Mouse (Mus musculus) erythroblast, embryonic 14.5 days (primary cell): ENCODE results near the gene Icam5. TPM values are rescaled to one million over a fixed set of nuclear protein-coding genes. Genes with fewer than 3 reads are reported as not detected.

ENCODE experiments used
- H3K27me3 ChIP-seq: 2 replicates; pipeline ENCODE4 v1.6.1; 2012; ENCODE audit warnings: inconsistent platforms; ENCODE audit not compliant: control insufficient read depth
- H3K36me3 ChIP-seq: 2 replicates; pipeline ENCODE4 v1.6.1; 2012; ENCODE audit warnings: mild to moderate bottlenecking, inconsistent platforms; ENCODE audit not compliant: control insufficient read depth
- H3K4me1 ChIP-seq: 2 replicates; pipeline ENCODE4 v1.6.1; 2012; ENCODE audit warnings: inconsistent platforms; ENCODE audit not compliant: control insufficient read depth
- H3K4me3 ChIP-seq: replicated peaks from 2 replicates; pipeline ENCODE3; 2012; ENCODE audit warnings: moderate library complexity, mild to moderate bottlenecking, inconsistent platforms
- H3K9me3 ChIP-seq: 2 replicates; pipeline ENCODE4 v1.6.1; 2012; ENCODE audit warnings: low read length, inconsistent platforms, mixed read lengths; ENCODE audit not compliant: control insufficient read depth
- GATA1 ChIP-seq: IDR thresholded peaks from 2 replicates; pipeline ENCODE4 v1.6.1; 2012; ENCODE audit warnings: low read length, inconsistent platforms, mixed read lengths
- TAL1 ChIP-seq: IDR thresholded peaks from 3 replicates; pipeline ENCODE4 v1.6.1; 2012; ENCODE audit warnings: low read length, inconsistent platforms, mixed read lengths
- polyA plus RNA-seq: library from polyadenylated mRNA; stranded (reverse); fragments of >175 nt; gene quantifications from 2 replicates; pipeline ENCODE4 v1.2.3, GENCODE M21; 2012

Icam5 gene
- polyA plus RNA-seq, 1 experiment: 0.86 TPM

GRCm38 (mm10) chr9:21011846-21012312 is 20.0 kb upstream of the Icam5 start:
- peaks cover 53% of the 10 kb centered on the region for H3K4me1 ChIP-seq
- H3K27me3 ChIP-seq: peaks cover 32% of the 10 kb centered on the region
- peaks cover 12% of the 10 kb centered on the region; the same call in 1 of the 2 replicates for H3K9me3 ChIP-seq
- H3K36me3 ChIP-seq: peaks cover 24% of the 10 kb centered on the region
- H3K4me3 ChIP-seq: no peak overlapping the region
- TF ChIP-seq GATA1 (no peak), TAL1 (no peak)

DNA sequence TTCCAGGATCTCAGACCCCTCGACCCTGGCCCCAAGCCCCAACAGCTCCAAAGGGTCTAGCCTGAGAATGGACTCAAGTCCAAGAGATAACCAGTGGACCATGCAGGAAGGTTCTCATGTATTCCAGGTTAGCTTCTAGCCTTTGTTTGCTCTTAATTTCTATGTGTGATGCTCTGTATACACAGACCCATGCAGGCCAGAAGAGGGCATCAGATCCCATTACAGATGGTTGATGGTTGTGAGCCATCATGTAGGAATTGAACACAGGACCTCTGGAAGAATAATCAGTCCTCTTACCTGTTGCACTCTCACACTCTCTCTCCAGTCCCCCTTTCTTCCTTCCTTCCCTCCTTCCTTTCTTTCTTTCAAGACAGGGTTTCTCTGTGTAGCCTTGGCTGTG is 19.5 kb upstream of the Icam5 start:
- no peak overlapping the region for H3K4me3 ChIP-seq
- H3K36me3 ChIP-seq: peaks cover 20% of the 10 kb centered on the region
- H3K4me1 ChIP-seq: peaks cover 55% of the 10 kb centered on the region
- peaks cover 37% of the 10 kb centered on the region for H3K27me3 ChIP-seq
- H3K9me3 ChIP-seq: peaks cover 14% of the 10 kb centered on the region; the same call in 1 of the 2 replicates
- TF ChIP-seq TAL1 (no peak), GATA1 (no peak)

DNA sequence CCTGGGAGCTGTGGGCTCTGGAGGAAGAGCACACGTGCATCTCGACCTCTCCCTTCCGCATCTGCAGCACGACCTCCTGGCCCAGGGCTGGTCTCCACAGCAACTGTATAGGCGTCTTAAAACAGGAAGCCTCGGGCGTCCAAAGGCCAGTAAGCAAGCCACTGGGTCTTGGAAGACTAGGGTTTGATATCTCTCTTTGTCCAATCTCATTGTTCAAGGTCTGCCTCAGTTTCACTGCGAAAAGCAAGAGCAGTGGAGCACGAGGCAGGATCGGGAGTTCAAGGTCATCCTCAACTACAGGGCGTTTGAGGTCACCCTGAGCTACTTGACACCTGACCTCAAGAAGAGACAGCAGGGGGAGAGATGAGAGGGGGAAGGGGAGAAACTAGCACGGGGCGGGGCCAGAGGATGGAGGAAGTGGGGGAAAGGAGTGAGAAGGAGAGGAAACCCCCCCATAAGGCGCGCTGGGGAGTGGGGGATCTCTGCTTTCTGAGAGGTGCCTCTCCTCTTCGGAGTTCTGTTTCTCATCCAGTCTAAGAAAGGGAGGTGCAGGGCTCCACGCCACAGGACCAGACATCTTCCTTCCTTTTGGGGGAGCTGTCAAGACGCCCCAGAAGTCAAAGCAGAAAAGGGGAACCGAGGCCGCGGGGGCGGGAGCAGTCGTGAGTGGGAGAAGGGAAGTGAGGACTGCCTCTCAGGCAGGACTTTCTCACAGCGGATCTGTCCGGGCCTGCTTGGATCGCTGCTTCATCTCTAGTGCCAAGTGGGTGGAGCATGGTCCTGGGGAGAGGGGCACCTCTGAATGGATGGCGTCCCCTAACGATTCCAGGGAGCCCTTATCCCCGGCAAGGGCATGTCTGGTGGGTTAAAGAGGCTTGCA is 16.9 kb upstream of the Icam5 start:
- no peaks in the 10 kb centered on the region; the same call in 1 of the 2 replicates for H3K36me3 ChIP-seq
- H3K9me3 ChIP-seq: peaks cover 14% of the 10 kb centered on the region; the same call in 1 of the 2 replicates
- peaks cover 57% of the 10 kb centered on the region for H3K4me1 ChIP-seq
- peaks cover 56% of the 10 kb centered on the region for H3K27me3 ChIP-seq
- TF ChIP-seq TAL1 (no peak), GATA1 (no peak)
- H3K4me3 ChIP-seq: peak overlapping the region; percentile 53

DNA sequence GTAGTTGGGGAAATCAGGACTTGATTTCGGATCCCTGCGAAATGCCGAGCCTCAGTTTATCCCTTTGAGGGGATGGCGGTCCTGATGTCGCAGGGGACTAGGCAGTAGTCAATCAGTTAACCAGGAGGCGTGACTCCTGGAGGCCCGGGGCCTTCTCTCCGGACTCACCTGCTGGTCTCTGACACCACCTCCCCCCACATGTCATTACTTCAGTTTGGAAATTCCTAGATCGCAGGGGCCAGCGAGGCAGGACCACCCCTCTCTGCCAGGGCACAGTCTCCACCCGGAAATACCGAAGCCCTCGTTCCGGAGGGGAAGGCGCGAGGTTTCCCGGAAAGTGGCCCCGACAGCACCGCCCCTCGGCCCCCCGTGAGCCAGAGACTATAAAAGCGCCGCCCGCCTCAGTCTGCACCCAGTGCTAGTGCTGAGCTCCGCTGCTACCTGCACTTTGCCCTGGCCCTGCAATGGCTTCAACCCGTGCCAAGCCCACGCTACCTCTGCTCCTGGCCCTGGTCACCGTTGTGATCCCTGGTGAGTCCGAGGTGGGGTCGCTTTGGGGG is 16.2 kb upstream of the Icam5 start, which contains the start of gene Icam1:
Gene Icam1 (plus strand): TSS at position 415 of the 560 bp plus-strand sequence.
- H3K4me3 ChIP-seq: peak within 1 kb of the TSS; percentile 53
- H3K27me3 ChIP-seq: peaks cover 56% of the 10 kb centered on the region
- peaks cover 51% of the 10 kb centered on the region for H3K4me1 ChIP-seq
- peaks cover 14% of the 10 kb centered on the region; the same call in 1 of the 2 replicates for H3K9me3 ChIP-seq
- no peaks in the 10 kb centered on the region; the same call in 1 of the 2 replicates for H3K36me3 ChIP-seq
- TF ChIP-seq TAL1 (no peak), GATA1 (no peak)

DNA sequence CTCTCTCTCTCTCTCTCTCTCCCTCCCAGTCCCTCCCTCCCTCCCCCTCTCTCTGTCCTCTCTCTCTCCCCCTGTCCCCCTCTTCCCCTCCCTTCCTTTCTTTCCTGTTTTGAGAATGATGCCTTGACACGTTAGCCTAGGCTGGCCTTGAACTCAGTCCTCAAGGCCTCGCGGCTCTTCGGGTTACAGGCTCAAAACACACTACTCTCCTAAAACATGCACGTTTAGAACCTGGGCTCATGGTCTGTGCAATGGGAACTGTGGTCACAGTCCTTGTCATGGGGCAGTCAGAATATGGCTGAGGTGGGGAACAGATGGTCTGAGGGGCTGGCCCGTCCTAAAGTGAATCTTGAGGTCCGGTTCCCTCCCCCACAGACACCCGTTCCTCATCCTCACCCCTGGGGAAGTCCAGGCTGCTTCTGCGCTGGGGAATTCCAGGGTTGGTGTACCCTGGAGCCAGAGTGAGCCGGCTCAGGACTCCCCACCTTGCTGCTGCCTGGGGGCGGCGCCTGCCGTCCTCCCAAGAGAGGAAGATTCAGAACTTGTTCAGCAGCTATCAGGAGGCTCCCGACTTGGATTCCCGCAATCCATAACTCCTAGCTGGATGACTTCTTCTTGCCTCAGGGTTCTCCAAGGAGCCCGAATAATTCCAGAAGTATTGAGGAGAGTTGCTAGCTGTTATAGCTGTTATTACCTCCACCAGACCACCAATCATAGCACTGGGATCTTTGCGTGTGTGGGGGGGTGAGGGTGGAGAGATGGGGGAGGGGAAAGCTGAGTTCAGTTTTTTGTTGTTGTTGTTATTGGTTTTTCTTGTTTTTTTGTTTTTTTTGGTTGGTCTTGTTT is 15.3 kb upstream of the Icam5 start:
- peak overlapping the region; percentile 53 for H3K4me3 ChIP-seq
- no peak for TF ChIP-seq GATA1
- TF ChIP-seq TAL1: no peak
- no peaks in the 10 kb centered on the region; the same call in 1 of the 2 replicates for H3K36me3 ChIP-seq
- H3K9me3 ChIP-seq: peaks cover 14% of the 10 kb centered on the region; the same call in 1 of the 2 replicates
- H3K27me3 ChIP-seq: peaks cover 56% of the 10 kb centered on the region
- H3K4me1 ChIP-seq: peaks cover 47% of the 10 kb centered on the region

DNA sequence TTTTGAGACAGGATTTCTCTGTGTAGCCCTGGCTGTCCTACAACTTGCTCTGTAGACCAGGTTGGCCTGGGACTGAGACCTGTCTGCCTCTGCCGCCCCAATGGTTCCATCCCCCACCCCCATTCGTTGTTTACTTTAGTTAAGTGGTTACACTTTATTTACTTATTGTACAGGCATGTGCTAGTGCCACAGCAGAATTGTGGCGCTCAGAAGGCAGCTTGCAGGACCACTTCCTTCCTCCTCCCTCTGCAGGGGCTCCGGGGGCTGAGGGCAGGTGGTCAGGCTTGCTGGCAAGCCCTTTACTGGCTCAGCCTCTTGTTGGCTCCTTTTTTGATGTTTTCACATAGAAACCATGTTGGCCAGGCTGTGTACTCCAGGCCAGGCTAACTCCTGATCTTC is 14.7 kb upstream of the Icam5 start:
- H3K36me3 ChIP-seq: no peaks in the 10 kb centered on the region; the same call in 1 of the 2 replicates

GRCm38 (mm10) chr9:21018600-21018999 is 13.3 kb upstream of the Icam5 start:
- Histone ChIP-seq H3K9me3 (peaks cover 14% of the 10 kb centered on the region; the same call in 1 of the 2 replicates), H3K4me1 (peaks cover 37% of the 10 kb centered on the region), H3K36me3 (no peaks in the 10 kb centered on the region; the same call in 1 of the 2 replicates), H3K4me3 (no peak overlapping the region), H3K27me3 (peaks cover 59% of the 10 kb centered on the region)
- TF ChIP-seq TAL1: no peak
- no peak for TF ChIP-seq GATA1

More for the DNA sequence above, 14.7 kb upstream of the Icam5 start:
- H3K4me3 ChIP-seq: no peak overlapping the region
- H3K4me1 ChIP-seq: peaks cover 42% of the 10 kb centered on the region
- H3K9me3 ChIP-seq: peaks cover 14% of the 10 kb centered on the region; the same call in 1 of the 2 replicates
- TF ChIP-seq TAL1: no peak
- peaks cover 59% of the 10 kb centered on the region for H3K27me3 ChIP-seq

DNA sequence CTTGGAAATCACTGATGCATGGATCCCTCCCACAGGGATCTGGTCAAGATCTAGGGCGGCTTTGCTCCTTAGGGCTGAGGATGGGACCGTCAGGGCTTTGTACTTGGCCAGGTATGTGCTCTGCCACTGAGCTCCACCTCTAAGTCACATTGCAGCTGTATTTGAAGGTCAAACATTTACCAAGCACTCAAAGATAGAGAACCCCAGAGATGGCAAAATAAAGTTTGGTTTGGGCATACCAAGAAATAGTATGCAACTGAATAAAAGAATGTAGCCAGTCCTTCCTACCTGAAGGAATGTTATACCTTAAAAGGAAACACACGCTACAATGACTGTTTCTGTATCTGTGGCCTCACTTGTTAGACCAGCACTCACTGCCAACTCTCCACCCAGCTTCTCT is 10.5 kb upstream of the Icam5 start:
- peaks cover 32% of the 10 kb centered on the region for H3K27me3 ChIP-seq
- H3K36me3 ChIP-seq: peaks cover 6% of the 10 kb centered on the region; the same call in 1 of the 2 replicates
- H3K4me3 ChIP-seq: no peak overlapping the region
- TF ChIP-seq GATA1 (no peak), TAL1 (no peak)
- H3K9me3 ChIP-seq: peaks cover 4% of the 10 kb centered on the region; the same call in 1 of the 2 replicates
- peaks cover 27% of the 10 kb centered on the region for H3K4me1 ChIP-seq
